Mouse (Mus musculus): ENCODE results near the gene Fancc. TPM values are rescaled to one million over a fixed set of nuclear protein-coding genes. Genes with fewer than 3 reads are reported as not detected.

Fancc gene
- total RNA-seq, 1 experiment from 2014 or later, result 18.2 TPM

DNA sequence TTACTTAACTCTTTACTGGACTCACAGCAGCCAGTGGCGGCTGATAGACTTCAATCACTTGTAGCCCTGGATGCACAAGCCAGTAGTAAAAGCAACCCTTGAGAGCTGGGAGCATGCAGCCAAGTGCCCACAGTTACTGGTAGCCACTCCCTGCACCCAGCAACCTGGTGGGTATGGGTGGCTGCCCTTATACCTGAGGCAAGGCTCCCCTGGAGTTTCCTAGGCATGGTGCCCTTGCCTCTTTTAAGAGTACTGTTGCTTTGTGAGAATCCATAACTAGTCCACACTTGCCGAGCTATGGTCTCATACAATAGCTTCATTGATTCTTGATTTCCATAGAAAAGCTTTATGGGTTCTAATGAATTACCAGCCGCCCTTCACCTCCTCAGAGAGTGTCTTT is 252.7 kb downstream of the Fancc start:
- no peak for DNase-seq

DNA sequence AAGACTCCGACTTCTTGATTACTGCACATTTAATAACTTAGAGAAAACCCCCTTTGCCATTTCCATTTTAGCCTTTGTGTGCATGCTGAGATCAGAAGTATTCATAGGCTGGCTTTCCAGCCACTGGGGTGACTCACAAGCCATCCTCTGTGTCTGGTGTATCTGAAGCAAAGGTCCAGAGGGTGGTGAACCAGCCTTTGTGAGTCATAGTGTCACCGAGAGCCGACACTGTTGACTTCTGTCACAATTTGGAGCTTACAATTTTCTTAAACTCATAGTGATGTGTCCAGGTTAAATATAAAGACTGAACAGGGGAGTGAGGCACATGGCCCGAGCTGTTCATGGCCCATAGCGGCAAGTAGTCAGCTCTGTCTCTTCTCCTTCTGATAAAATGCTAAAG is 253.5 kb downstream of the Fancc start:
- DNase-seq, result no peak

DNA sequence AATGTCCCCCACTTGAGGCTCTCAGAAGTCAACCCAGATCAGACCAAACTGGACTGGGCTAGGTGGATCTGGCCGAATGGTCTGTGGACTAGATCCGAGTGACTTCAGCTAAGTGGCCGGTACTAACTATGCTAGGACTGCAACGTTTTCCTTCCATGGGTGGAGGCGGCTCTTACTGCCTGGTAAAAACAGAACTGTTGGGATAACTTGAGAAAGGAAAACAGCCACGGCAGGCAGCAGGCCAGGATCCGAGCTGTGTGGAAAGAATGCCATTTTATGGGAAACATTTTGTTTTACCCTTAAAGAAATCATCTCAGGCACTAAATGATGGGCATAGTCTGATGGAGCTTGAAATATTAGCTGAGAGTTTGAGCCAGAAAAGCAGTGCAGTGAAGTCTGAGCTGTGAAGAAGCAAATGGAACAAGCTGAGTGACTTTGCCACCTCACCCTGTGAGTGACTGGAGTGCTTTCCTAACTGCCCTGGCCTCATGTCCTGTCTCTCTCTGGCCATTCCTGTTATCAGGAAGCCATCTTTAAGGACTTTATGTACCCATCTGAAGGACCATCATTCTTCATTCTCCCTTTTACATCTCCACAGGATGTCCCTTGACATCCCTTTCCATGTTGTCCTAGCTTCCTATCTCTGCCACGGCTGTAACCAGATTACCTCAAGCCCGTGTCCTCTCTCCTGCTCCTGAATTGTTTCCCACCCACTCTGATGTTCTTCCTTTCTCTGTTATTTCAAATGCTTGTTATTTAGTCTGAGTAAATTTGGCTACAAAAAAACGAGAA is 254.5 kb downstream of the Fancc start:
- DNase-seq, result no peak

DNA sequence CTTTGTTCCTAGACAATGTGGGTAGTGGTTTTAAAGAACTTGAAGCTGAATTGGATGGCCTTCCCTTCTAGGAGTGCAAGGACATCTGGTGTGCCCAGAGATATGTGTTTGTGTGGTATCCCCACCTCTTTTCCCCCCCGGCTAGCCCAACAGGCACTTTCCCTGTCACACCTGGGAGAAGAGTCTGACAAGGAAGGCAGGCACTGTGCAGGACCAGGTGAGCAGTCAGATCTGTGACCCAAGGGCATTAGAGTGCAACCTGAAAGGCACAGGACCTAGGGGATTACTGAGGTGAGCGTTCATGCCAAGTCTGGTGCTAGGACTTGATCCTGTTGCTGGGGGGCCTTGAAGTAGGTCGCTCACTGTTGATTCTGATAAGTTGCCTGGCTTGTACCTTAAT is 255.4 kb downstream of the Fancc start:
- no peak for DNase-seq

DNA sequence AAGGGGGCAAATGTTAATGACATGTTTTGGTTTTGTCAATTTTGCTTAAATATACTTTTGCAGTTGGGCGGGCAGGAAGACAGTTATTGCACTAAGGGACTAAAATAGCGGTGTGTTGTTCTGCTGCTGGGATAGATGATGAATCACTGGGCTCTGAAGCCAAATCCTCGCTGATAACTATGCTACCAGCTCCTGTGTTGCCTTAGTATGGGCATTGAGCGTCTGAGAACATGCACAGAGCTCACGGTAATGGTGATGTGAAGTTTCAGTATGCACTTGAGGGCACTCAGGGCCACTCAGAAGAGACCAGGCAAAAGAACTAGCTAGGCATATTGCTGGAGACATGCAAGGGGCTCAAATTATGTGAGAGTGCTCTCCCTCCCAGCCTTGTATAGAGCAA is 256.2 kb downstream of the Fancc start:
- no peak for DNase-seq

DNA sequence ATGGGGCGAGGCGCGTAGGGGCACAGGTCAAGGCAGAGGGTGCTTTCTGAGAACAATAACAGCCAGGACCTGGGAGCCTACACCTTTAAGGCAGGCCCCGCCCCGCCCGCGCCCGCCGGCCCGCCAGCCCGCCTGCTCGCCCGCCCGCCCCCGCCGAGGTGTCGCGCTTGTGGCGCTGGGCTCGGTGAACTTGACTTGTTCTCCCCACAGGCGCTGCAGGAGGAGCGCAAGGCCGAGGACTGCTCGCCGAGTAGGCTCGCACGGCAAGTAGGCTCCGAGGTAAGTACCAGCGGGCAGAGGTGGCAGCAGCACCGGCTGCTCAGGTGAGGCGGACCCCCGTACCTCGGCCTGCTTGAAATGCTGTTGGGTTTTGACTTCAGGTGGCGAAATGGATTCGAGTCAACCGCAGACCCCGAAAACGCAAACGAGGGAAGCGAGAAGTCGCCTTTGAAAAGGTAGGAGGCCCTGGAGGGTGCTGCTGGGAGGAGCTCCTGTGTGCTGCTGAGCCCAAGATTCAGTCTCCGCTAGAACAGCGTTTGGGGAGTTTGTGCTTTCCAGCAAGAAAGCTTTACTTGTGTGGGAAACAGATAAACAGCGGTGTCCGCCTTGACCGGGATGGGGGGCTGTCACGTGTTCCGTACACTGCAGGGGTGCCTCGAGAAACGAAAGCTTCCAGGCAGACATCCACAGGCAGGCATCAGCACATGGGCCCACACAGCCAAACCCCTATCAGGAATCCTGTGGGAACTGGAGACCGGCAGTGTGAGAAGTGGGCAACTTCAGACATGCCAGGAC is 257.0 kb downstream of the Fancc start:
- peak; percentile 92 for DNase-seq

DNA sequence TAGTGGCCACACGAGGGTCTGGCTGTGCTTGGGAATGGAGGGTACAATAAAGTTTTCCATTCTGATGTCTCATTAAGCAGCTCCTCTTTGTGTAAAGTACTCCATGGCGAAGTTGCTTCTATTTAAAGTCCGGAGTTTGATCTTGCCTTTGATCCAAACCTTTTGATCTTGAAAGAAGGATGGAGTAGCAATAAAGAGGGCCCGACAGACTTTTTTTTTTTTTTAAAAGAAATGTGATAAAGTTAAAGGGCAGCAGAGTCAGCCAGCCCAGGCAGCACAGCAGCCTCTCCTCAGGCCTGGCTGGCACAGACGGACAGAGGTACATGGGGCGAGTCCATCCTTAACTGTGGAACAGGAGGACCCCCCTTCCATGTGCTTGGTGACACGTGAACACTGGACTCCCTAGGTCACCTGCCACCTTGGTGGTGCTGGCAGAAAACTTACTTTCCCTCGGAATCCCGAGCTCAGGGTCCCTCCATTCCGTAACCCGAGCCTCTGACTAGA is 257.7 kb downstream of the Fancc start:
- no peak for DNase-seq

DNA sequence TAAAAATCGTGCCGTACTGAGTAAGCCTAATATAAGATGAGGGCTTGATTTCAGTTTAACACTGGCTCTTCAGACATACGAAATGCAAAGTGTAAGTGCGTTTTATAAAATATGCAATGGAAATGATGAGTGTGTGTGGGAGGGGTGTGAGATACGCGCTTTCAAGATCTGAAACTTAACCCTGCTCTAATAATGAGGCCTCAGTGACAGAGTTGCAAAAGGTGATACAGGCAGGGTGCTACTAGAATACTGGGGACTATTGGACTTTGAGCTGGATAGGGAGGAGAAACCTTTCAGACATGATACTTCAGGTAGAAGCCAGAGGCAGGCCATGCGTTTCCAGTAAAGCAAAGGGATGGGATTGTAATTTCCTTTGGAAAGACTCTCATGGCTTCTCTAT is 259.0 kb downstream of the Fancc start:
- DNase-seq, result no peak

DNA sequence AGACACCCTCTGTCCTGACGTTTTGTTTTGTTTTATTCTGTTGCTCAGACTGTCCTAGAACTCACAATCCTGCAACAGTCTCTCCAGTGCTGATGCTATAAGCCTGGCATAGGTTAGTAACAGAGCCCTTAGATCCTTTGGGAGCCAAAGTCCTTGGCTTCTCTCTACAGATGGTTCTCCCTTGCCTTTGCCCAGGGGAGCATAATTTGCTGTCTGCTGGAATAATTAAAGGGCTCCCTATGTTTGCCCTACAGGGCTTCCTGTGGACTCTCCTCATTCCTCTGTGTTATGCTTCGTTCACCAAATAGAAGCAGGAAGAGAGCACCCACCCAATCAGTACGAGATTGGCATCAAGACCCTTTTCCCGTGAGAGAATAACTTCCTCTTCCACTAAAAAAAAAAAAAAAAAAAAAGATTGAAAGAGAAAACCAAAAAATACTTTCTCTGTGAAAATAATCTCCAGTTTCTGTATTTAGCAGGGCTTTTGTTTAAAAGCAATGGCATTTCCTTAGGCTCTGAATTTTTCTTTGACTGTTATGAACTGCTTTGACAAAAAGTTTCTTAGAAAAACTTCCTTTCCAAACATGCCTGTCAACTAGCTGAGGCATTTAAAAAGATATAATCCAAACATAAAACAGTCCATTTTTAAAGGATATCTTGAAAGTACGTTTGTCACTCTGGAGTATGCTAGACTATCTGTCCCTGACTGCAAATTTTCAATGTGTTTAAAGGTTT is 260.8 kb downstream of the Fancc start:
- no peak for DNase-seq

DNA sequence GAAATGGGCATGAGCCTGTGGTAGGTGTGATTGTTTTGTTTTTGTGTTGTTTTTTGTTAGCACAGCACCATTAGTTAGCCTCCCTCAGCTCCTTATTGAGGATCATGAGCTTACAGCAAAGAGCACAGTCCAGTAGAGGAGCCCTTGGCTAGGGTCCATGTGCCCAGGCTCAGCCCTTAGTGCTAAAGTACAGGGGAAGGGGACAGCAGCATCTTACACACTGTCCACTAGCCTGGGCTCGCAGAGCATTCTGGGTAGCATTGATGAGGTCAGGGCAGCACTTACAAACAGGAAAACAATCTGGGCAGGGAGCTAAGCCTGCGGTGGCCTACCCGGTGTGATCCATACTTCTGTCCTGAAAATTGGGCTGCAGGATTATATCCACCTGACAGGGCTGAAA is 261.5 kb downstream of the Fancc start:
- no peak for DNase-seq

Small RNA genes lying within 50 kb of the gene (microRNA-seq; reads per million reads assigned to microRNA genes)
- gene Mir23b (36,555 to 44,166 reads per million in 2 experiments), gene Mir24-1 (0 reads per million in 2 experiments), gene Mir27b (4,944 to 7,345 reads per million in 2 experiments), gene Mir3074-1 (0 reads per million in 2 experiments)

Other genes with a start within 250 kb of the Fancc start
- 33.9 and 53.6 TPM in 2 replicates for gene Ptch1, start 76.3 kb upstream of the Fancc start, total RNA-seq (2021)

Data from adrenal gland, postnatal 25 days (tissue).